Mouse (Mus musculus) frontal cortex, postnatal 10 days (tissue): ENCODE measurements around the gene Gm10320.

Experiments
- DNase-seq, 2 experiments: peaks; one replicate each; pipeline ENCODE4 v3.0.0; 2022; ENCODE audit warnings: low spot score in 2 of 2, mixed read lengths in 1 of 2

The Gm10320 gene

GRCm38 (mm10) chr13:98491909-98492308 is at the start of gene Gm10320:
Gene Gm10320, minus strand, starts transcription at chr13:98492001.
- no peak for DNase-seq

- no peak for DNase-seq
These were observed 49.8 kb upstream of the Gm10320 start for GRCm38 (mm10) chr13:98541601-98542000.

- DNase-seq, result no peak
These were observed 48.4 kb upstream of the Gm10320 start for GRCm38 (mm10) chr13:98540206-98540605.

- DNase-seq, result no peak
These were observed 47.5 kb upstream of the Gm10320 start for GRCm38 (mm10) chr13:98539311-98539710.

GRCm38 (mm10) chr13:98538587-98538986 is 46.8 kb upstream of the Gm10320 start:
- DNase-seq, result peak in 1 of 2 experiments; percentile 16

GRCm38 (mm10) chr13:98534913-98535262 is 43.1 kb upstream of the Gm10320 start:
- DNase-seq, result no peak

GRCm38 (mm10) chr13:98534190-98534912 is 42.5 kb upstream of the Gm10320 start:
- peak in 1 of 2 experiments; percentile 18 for DNase-seq

- no peak for DNase-seq
These were observed 41.6 kb upstream of the Gm10320 start for GRCm38 (mm10) chr13:98533415-98533814.

- DNase-seq, result no peak
These were observed 41.0 kb upstream of the Gm10320 start for GRCm38 (mm10) chr13:98532699-98533375.

- no peak for DNase-seq
These were observed 40.2 kb upstream of the Gm10320 start for GRCm38 (mm10) chr13:98531976-98532375.

- no peak for DNase-seq
These were observed 39.5 kb upstream of the Gm10320 start for GRCm38 (mm10) chr13:98531306-98531705.

- DNase-seq, result no peak
These were observed 32.0 kb upstream of the Gm10320 start for GRCm38 (mm10) chr13:98523719-98524316.

GRCm38 (mm10) chr13:98518341-98518740 is 26.5 kb upstream of the Gm10320 start:
- DNase-seq, result no peak

GRCm38 (mm10) chr13:98517666-98518065 is 25.9 kb upstream of the Gm10320 start:
- DNase-seq, result no peak

GRCm38 (mm10) chr13:98516985-98517384 is 25.2 kb upstream of the Gm10320 start:
- DNase-seq, result no peak

- no peak for DNase-seq
These were observed 20.3 kb upstream of the Gm10320 start for GRCm38 (mm10) chr13:98512066-98512465.

- DNase-seq, result no peak
These were observed 15.9 kb upstream of the Gm10320 start for GRCm38 (mm10) chr13:98507656-98508055.

GRCm38 (mm10) chr13:98506496-98506895 is 14.7 kb upstream of the Gm10320 start:
- no peak for DNase-seq

GRCm38 (mm10) chr13:98505989-98506388 is 14.2 kb upstream of the Gm10320 start:
- no peak for DNase-seq

- no peak for DNase-seq
These were observed 13.7 kb upstream of the Gm10320 start for GRCm38 (mm10) chr13:98505489-98505857.

GRCm38 (mm10) chr13:98504661-98505488 is 13.1 kb upstream of the Gm10320 start:
- DNase-seq, result no peak

- no peak for DNase-seq
These were observed 12.4 kb upstream of the Gm10320 start for GRCm38 (mm10) chr13:98504181-98504660.
